Mouse (Mus musculus): ENCODE data around the gene Gal3st2b. TPM values are rescaled to one million over a fixed set of nuclear protein-coding genes. Genes with fewer than 3 reads are reported as not detected.
"Not testable (repeated sequence)": the region's sequence is repeated elsewhere in the genome, so short reads cannot be mapped to it uniquely, and the experiment has no call there.

Gene Gal3st2b
- total RNA-seq, 2 experiments from 2014 or later = 0.23 TPM; not detected in 1

DNA sequence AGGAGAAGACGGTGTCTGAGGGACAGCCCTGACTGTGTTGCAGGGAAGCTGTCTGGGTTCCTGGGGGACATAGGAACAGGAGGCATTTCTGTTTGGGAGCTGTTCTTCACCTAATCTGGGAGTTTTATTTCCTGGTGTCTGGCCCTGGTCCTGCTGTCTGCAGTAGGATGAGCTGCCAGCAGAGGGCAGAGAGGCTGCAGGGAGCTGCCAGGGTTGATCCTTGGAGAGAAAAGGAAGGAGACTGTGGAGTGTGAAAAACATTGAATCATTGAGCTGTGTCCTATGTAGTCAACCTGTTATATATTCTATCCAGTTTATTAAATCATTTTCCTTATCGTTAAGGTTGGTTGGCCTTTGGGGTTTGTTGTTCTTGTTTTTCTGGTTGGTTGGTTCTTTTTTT lies 62.8 kb downstream of the Gal3st2b start:
- DNase-seq = not testable (repeated sequence)

- no peak for DNase-seq
These were observed 68.1 kb downstream of the Gal3st2b start for GRCm38 (mm10) chr1:93986167-93986566.

DNA sequence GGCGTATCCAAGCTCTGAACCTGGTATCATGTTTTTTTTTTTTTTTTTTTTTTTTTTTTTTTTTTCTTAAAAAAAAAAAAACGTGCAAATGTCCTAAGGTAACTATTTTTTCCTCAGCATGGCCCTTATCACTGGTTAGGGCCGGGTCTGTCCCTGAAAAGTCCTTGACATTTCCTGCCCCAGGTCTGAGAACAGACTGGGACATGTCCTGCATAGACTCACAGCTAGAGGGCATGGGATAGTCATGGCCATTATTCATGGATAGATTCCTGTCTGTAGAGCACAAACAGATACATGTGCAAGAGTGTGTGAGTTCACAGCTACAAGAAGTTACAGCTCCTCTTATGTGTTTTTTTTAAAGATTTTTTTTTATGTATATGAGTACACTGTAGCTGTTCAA lies 70.7 kb downstream of the Gal3st2b start:
- DNase-seq = peak; percentile 36 to 40

DNA sequence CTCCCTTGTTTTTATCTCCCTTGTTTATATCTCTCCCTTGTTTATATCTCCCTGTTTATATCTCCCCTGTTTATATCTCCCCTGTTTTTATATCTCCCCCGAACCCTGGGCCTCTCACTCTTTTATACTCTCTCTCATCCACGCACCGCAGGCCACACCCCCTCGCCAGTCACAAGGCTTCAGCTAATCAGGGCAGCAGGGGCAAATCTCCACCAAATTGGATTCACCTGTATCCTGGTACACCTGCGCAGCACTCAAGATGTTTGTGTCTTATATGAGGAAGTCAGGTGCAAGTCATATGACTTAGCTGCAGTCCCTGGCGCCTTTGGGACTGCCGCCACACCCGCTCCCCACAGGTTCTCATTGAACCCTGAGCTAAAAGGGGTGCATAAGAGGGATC lies 72.1 kb downstream of the Gal3st2b start, which contains the start of gene Gal3st2c:
TSS of gene Gal3st2c (plus strand) at position 301 of the 400 bp plus-strand sequence.
- not testable (repeated sequence) for DNase-seq

- not testable (repeated sequence) for DNase-seq
These were observed 73.0 kb downstream of the Gal3st2b start for GRCm38 (mm10) chr1:93991068-93991467.

GRCm38 (mm10) chr1:93991491-93991890 lies 73.4 kb downstream of the Gal3st2b start:
- DNase-seq = not testable (repeated sequence)

Other genes with a start within 250 kb of the Gal3st2b start
- 10 to 100 TPM; 10.9 to 13.1 TPM for gene Bok, start 232.7 kb upstream of the Gal3st2b start, total RNA-seq (2021)
- 10 to 100 TPM; 82.3 to 86.2 TPM for gene Atg4b, start 166.8 kb upstream of the Gal3st2b start, total RNA-seq (2021)
- 10 to 100 TPM; 45.4 to 57.4 TPM for gene Thap4, start 163.4 kb upstream of the Gal3st2b start, total RNA-seq (2021)
- 10 to 100 TPM; 63.7 to 70.9 TPM for gene Dtymk, start 116.4 kb upstream of the Gal3st2b start, total RNA-seq (2021)
- gene Ing5, start 114.3 kb upstream of the Gal3st2b start, total RNA-seq (2021) = 10 to 100 TPM; 18.9 to 20.0 TPM
- 10 to 100 TPM; 46.9 to 57.9 TPM for gene D2hgdh, start 93.4 kb upstream of the Gal3st2b start, total RNA-seq (2021)
- gene Gal3st2, start 57.0 kb upstream of the Gal3st2b start, total RNA-seq (2021) = not detected
- under 1 TPM; 0.07 to 0.20 TPM for gene Gal3st2c, start 72.2 kb downstream of the Gal3st2b start, total RNA-seq (2021)
- gene Neu4, start 102.1 kb downstream of the Gal3st2b start, total RNA-seq (2021) = not detected
- gene Pdcd1, start 134.2 kb downstream of the Gal3st2b start, total RNA-seq (2021) = under 1 TPM in 1 of 2 experiments, not detected in 1; 0.20 TPM

Data from adrenal gland, postnatal 36 days (tissue).